Mouse (Mus musculus) hindbrain, postnatal 0 days (tissue): ENCODE data around the gene Zfp91. TPM values are rescaled to one million over a fixed set of nuclear protein-coding genes. Genes with fewer than 3 reads are reported as not detected.

Source experiments
- ATAC-seq: fragments of 200-750 bp; cut with Nextera tagmentation; 2 replicates; pipeline ENCODE4 v1.8.0; 2017; ENCODE audit warnings: mild to moderate bottlenecking, moderate TSS enrichment, moderate library complexity
- DNase-seq: peaks from one replicate; pipeline ENCODE4 v3.0.0-alpha.2; 2015; ENCODE audit warnings: low spot score
- H3K27ac ChIP-seq: fragments of 300-500 bp; sonication (generic); 2 replicates; pipeline ENCODE4 v1.5.1; 2014; ENCODE audit warnings: mild to moderate bottlenecking
- H3K27me3 ChIP-seq: fragments of 300-500 bp; sonication (generic); 2 replicates; pipeline ENCODE4 v1.6.1; 2014; ENCODE audit warnings: low read length, mixed read lengths; ENCODE audit not compliant: insufficient read depth
- H3K36me3 ChIP-seq: fragments of 300-500 bp; sonication (generic); 2 replicates; pipeline ENCODE4 v1.6.1; 2014; ENCODE audit warnings: low read length, mixed read lengths; ENCODE audit not compliant: insufficient read depth
- H3K4me1 ChIP-seq: fragments of 300-500 bp; sonication (generic); 2 replicates; pipeline ENCODE4 v1.6.1; 2014; ENCODE audit warnings: antibody characterized with exemption, low read length, mixed read lengths; ENCODE audit not compliant: insufficient read depth
- H3K4me2 ChIP-seq: fragments of 300-500 bp; sonication (generic); 2 replicates; pipeline ENCODE4 v1.6.1; 2014; ENCODE audit warnings: low read depth, mild to moderate bottlenecking, low read length, moderate library complexity, mixed read lengths
- H3K4me3 ChIP-seq: fragments of 300-500 bp; sonication (generic); 2 replicates; pipeline ENCODE4 v1.5.1; 2014; ENCODE audit warnings: low read length
- H3K9ac ChIP-seq: fragments of 300-500 bp; sonication (generic); replicated peaks from 2 replicates; pipeline ENCODE4 v1.6.1; 2014; ENCODE audit warnings: mild to moderate bottlenecking, low read length, moderate library complexity, mixed read lengths
- H3K9me3 ChIP-seq: fragments of 300-500 bp; sonication (generic); 2 replicates; pipeline ENCODE4 v1.6.1; 2016; ENCODE audit warnings: low read length, mixed read lengths
- CTCF ChIP-seq: IDR thresholded peaks from 2 replicates; pipeline ENCODE4 v1.5.1; 2016; ENCODE audit warnings: antibody characterized with exemption, control low read depth, low read depth
- WGBS: fragments of 180-500 bp; shearing (Covaris S2); extraction: QIAGEN DNeasy Blood & Tissue Kit; methylation state at CpG from one replicate; pipeline ENCODE4 v1.1.7; 2014; 5-methylcytosine and 5-hydroxymethylcytosine counted together
- polyA plus RNA-seq: library from polyadenylated mRNA; unstranded; fragments of >200 nt; fragmentation: Nextera tagmentation; extraction: Ambion mirVana; gene quantifications from 2 replicates; pipeline ENCODE4 v1.2.1, GENCODE M21; 2015
- total RNA-seq: library from RNA; depleted of rRNA; stranded (reverse); fragments of >200 nt; gene quantifications from 2 replicates; pipeline ENCODE4 v1.2.3, GENCODE M21; 2014

Zfp91 gene
- total and polyA plus RNA-seq, 2 experiments from 2014 or later, result 13.4 to 42.5 TPM

DNA sequence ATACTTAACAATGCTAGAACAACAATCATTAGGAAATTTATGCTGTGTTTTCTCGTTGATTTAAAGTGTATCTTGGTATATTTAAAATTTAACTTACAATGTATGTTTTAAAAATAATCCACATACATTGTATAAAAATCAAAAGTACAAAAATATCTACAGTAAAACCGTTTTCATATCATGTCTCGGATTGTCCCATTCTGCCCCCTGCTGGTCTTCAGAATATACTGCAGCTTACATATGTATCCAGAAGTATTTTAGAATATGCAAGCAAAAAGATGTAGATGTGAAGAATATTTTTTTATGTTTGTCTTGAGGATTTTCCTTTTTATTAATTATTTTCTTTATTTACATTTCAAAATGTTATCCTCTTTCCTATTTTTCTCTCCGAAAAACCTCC lies 24.5 kb upstream of the Zfp91 start:
- Histone ChIP-seq H3K27ac (no peak overlapping the region), H3K4me1 (no peaks in the 10 kb centered on the region), H3K36me3 (no peaks in the 10 kb centered on the region), H3K4me3 (no peak overlapping the region), H3K27me3 (no peaks in the 10 kb centered on the region), H3K9me3 (no peaks in the 10 kb centered on the region), H3K4me2 (no peak overlapping the region), H3K9ac (no peak overlapping the region)
- no peak for ATAC-seq
- 35% methylated on average over 4 of the region's 4 CpGs for WGBS
- peak; percentile 60 for DNase-seq
- peak; percentile 71 for TF ChIP-seq CTCF

DNA sequence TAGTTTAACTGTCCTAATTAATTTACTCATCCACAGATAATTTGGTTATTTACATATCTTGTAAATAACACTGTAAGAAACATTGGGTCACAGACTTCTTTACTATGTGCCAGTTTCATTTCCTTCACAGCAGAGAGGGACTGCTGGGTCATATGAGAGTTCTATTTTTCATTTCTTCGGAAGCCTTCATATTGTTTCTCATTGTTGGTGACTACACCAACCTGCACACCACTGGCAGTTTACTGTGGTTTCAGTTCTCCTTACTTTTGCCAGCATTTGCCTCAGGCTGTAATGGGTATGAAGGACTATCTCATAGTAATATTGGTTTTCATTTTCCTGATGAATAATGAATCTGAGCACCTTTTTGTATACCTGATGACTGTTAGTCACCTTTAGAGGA lies 22.6 kb upstream of the Zfp91 start:
- H3K27ac ChIP-seq, result no peak overlapping the region
- no peaks in the 10 kb centered on the region for H3K27me3 ChIP-seq
- no peak for ATAC-seq
- no peak overlapping the region for H3K4me2 ChIP-seq
- H3K4me3 ChIP-seq, result no peak overlapping the region
- TF ChIP-seq CTCF, result no peak
- H3K36me3 ChIP-seq, result no peaks in the 10 kb centered on the region
- no peak for DNase-seq
- WGBS, result 91% methylated on average over 1 of the region's 1 CpGs
- no peaks in the 10 kb centered on the region for H3K9me3 ChIP-seq
- no peak overlapping the region for H3K9ac ChIP-seq
- H3K4me1 ChIP-seq, result no peaks in the 10 kb centered on the region

DNA sequence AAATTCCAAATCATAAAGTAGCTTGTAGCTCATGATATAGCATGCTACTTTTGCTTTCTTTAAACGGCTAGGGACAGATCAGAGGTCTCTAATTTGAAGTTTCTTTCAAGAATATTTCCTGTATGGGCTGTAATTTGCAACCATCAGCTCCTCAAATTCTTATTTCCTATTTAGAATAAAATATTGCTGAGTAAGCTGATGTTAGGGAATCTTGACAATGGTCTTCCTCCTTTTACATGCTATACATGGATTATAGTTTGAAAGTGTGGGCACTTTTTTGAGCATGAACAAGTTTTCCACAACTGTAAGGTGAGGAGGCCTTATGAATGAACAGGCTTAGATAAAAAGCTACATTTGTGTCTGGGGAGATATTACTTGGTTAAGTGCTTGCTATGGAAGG lies 18.0 kb upstream of the Zfp91 start:
- H3K9me3 ChIP-seq, result no peaks in the 10 kb centered on the region
- no peak overlapping the region for H3K4me2 ChIP-seq
- H3K27me3 ChIP-seq, result no peaks in the 10 kb centered on the region
- no peak overlapping the region for H3K9ac ChIP-seq
- no peak overlapping the region for H3K4me3 ChIP-seq
- H3K4me1 ChIP-seq, result no peaks in the 10 kb centered on the region
- DNase-seq, result no peak
- TF ChIP-seq CTCF, result no peak
- 88% methylated on average over 1 of the region's 1 CpGs for WGBS
- no peak overlapping the region for H3K27ac ChIP-seq
- H3K36me3 ChIP-seq, result no peaks in the 10 kb centered on the region
- no peak for ATAC-seq

DNA sequence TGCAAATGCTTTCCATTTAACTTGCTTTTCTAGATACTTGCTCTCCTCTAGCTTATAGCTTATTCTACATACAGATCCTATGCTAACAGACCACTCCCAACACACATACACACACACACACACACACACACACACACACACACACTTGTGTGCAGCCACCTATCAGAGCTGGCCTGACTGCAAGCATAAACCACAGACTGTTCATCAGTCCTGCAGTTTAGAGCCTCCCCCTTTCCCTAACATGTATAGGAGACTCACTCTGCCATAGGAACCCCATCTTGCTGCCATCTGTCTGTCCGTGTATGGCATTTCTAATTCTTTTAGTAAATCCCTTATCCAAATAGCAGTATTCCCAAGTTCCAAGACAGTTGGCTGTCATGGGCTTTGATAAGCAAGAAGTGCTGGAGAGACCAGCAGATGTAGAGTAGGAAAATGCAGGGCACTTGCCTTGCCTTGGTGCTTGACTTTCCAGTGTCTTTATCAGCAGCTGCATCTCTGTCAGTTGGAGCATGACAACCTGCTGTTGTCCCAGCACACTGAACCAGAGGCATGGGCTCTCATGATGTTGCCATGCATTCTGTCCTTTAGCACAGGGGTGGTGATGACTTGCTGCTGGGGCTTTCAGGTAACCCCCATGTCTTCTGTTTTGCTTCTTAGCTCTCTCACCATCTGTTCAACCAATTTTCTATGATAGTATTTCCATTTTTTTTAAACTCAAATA lies 16.9 kb upstream of the Zfp91 start:
- WGBS, result 72% methylated on average over 1 of the region's 1 CpGs
- H3K4me3 ChIP-seq, result no peak overlapping the region
- H3K27me3 ChIP-seq, result no peaks in the 10 kb centered on the region
- no peaks in the 10 kb centered on the region for H3K4me1 ChIP-seq
- no peak for DNase-seq
- H3K36me3 ChIP-seq, result no peaks in the 10 kb centered on the region
- TF ChIP-seq CTCF, result no peak
- H3K4me2 ChIP-seq, result no peak overlapping the region
- H3K27ac ChIP-seq, result no peak overlapping the region
- no peaks in the 10 kb centered on the region for H3K9me3 ChIP-seq
- no peak overlapping the region for H3K9ac ChIP-seq
- ATAC-seq, result no peak

DNA sequence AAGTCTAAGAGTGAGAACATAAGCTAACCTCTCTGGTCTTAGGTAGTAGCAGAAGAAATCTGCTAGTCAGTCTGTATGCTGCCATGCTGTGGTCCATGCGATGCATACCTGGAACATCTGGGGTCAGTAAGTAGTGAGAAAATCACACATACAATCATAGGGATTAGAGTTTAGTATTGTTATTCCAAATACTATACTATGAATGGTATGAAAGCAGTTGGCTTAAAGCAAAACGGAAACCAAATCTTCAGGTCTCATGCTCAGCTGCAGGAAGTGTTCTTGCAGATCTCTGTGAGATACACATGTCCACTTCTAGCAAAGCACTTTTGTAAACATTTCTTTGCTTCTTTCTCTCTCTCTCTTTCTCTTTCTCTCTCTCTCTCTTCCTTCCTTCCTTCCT lies 10.3 kb upstream of the Zfp91 start:
- 80% methylated on average over 2 of the region's 2 CpGs for WGBS
- H3K27ac ChIP-seq, result no peak overlapping the region

DNA sequence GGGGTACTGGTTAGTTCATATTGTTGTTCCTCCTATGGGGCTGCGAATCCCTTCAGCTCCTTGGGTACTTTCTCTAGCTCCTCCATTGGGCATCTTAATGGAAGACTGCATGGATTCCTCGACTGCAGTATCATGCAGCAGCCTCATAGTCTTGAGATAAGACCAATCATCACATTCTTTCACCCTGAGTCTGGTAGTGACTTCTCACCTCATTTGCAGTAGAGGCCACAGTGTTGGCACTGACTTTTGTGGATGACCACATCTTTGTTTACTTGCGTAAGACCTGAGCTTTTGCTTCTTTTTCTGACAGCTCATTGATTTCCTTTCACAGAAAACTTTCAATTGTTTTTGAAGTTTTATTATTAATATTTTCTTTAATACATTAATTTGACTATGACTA lies 9.8 kb upstream of the Zfp91 start:
- WGBS, result 85% methylated on average over 3 of the region's 3 CpGs
- TF ChIP-seq CTCF, result no peak
- Histone ChIP-seq H3K36me3 (no peaks in the 10 kb centered on the region), H3K4me1 (no peaks in the 10 kb centered on the region), H3K27ac (no peak overlapping the region), H3K27me3 (no peaks in the 10 kb centered on the region), H3K9me3 (no peaks in the 10 kb centered on the region), H3K4me3 (no peak overlapping the region), H3K4me2 (no peak overlapping the region), H3K9ac (no peak overlapping the region)
- DNase-seq, result no peak
- ATAC-seq, result no peak

More for the DNA sequence above, 10.3 kb upstream of the Zfp91 start:
- Histone ChIP-seq H3K9ac (no peak overlapping the region), H3K9me3 (no peaks in the 10 kb centered on the region), H3K4me1 (no peaks in the 10 kb centered on the region), H3K4me3 (no peak overlapping the region), H3K4me2 (no peak overlapping the region), H3K27me3 (no peaks in the 10 kb centered on the region), H3K36me3 (no peaks in the 10 kb centered on the region)
- no peak for DNase-seq
- no peak for TF ChIP-seq CTCF
- no peak for ATAC-seq

DNA sequence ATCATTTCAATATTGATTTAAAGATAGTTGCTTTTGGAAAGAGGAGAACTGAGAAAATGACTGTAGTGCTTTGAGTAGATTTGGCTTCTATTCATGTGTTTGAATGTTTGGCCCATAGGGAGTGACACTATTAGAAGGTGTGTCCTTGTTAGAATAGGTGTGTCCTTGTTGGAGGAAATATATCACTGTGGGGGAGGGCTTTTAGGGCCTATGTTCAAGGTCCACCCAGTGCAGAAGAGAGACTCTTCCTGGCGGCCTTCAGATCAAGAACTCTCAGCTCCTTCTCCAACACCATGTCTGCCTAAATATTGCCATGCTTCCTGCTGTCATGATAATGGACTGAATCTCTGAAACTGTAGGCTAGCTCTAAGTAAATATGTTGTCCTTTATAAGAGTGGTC lies 8.3 kb upstream of the Zfp91 start:
- ATAC-seq (no peak), DNase-seq (no peak)
- Histone ChIP-seq H3K9me3 (no peaks in the 10 kb centered on the region), H3K4me3 (no peak overlapping the region), H3K4me1 (no peaks in the 10 kb centered on the region), H3K27me3 (no peaks in the 10 kb centered on the region), H3K9ac (no peak overlapping the region), H3K27ac (no peak overlapping the region), H3K4me2 (no peak overlapping the region), H3K36me3 (no peaks in the 10 kb centered on the region)
- 80% methylated on average over 1 of the region's 1 CpGs for WGBS
- no peak for TF ChIP-seq CTCF
